Comparison of ENCODE assay signal across 21 mouse cellular contexts in the genomic region with DNA sequence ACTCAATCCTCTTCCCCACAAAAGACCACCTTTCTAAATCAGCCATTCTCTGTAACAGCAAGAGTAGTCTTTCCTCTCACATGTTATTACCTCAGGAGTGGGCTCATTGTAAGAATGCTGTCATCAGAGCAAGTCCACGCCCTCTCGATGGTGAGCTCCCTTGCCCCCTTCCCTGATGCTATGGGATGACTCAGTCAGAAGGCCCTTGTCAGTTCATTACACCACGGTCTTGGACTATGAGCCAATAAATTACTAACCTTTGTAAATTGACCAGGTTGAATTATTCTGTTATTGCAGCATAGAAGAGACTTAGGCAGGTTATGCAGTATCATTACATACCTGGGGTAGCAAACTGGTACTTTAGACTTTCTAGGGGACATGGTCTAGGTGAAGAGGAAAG.
DNase-seq lines count a peak whose midpoint lies in the region; ATAC-seq and TF ChIP-seq lines count a peak whose summit lies in the region.
"Had no signal": no experiment of that assay in that cellular context is flagged by ENCODE, and none has a peak within 500 bp of the region (broad histone marks: within the 10 kb centered on the region; RNA-seq: fewer than 3 reads in every experiment).

No protein-coding gene starts in this region.

- H3K27ac ChIP-seq in liver, adult 2 months (replicated peaks; ENCODE audit: insufficient read depth, low read depth, low read length) = no peak overlapping the region
- H3K27ac ChIP-seq in liver, embryonic 11.5 days (ENCODE audit: low read depth, low read length) = no peak overlapping the region
- no peak overlapping the region for H3K27ac ChIP-seq in intestine, embryonic 15.5 days
- peak overlapping the region; percentile 64; the same call in 1 of the 2 replicates for H3K27ac ChIP-seq in intestine, postnatal 0 days (ENCODE audit: low read depth, low read length)
- H3K27ac ChIP-seq: embryonic facial prominence, embryonic 10.5 days; embryonic facial prominence, embryonic 12.5 days; forebrain, embryonic 13.5 days; forebrain, embryonic 15.5 days had no signal

- WGBS in liver, adult 2 months = 91% methylated on average over 3 of the region's 3 CpGs
- WGBS in liver, embryonic 11.5 days = 92% methylated on average over 3 of the region's 3 CpGs
- 74% methylated on average over 3 of the region's 3 CpGs for WGBS in intestine, embryonic 15.5 days
- WGBS in intestine, postnatal 0 days = 54% methylated on average over 3 of the region's 3 CpGs

- no peak overlapping the region for H3K9ac ChIP-seq in liver, adult 2 months (ENCODE audit: low read depth, low read length)
- H3K9ac ChIP-seq in liver, embryonic 11.5 days (ENCODE audit: low read depth, low read length) = no peak overlapping the region
- H3K9ac ChIP-seq in intestine, embryonic 15.5 days = no peak overlapping the region
- H3K9ac ChIP-seq in intestine, postnatal 0 days (ENCODE audit: low read depth, low read length) = no peak overlapping the region
- H3K9ac ChIP-seq: embryonic facial prominence, embryonic 12.5 days; forebrain, embryonic 13.5 days; forebrain, embryonic 15.5 days; forebrain, postnatal 0 days had no signal

- H3K4me3 ChIP-seq in liver, adult 2 months (ENCODE audit: insufficient read depth, low read depth, low read length) = no peak overlapping the region
- no peak overlapping the region for H3K4me3 ChIP-seq in liver, embryonic 11.5 days (ENCODE audit: low read depth, low read length)
- H3K4me3 ChIP-seq in intestine, embryonic 15.5 days (replicated peaks) = no peak overlapping the region
- H3K4me3 ChIP-seq in intestine, postnatal 0 days (ENCODE audit: low read depth, low read length) = no peak overlapping the region
- H3K4me3 ChIP-seq: embryonic facial prominence, embryonic 10.5 days; embryonic facial prominence, embryonic 12.5 days; forebrain, embryonic 13.5 days; forebrain, embryonic 15.5 days had no signal

- H3K4me1 ChIP-seq in liver, adult 2 months (ENCODE audit: control insufficient read depth, insufficient read depth, low read length) = peaks cover 8% of the 10 kb centered on the region; the same call in 1 of the 2 replicates
- no peaks in the 10 kb centered on the region for H3K4me1 ChIP-seq in liver, embryonic 11.5 days (replicated peaks; ENCODE audit: control insufficient read depth, insufficient read depth, low read length)
- H3K4me1 ChIP-seq in intestine, embryonic 15.5 days (replicated peaks) = no peaks in the 10 kb centered on the region
- H3K4me1 ChIP-seq in intestine, postnatal 0 days (replicated peaks; ENCODE audit: control insufficient read depth, insufficient read depth, low read length) = no peaks in the 10 kb centered on the region
- H3K4me1 ChIP-seq: embryonic facial prominence, embryonic 10.5 days; embryonic facial prominence, embryonic 12.5 days; forebrain, embryonic 13.5 days; forebrain, embryonic 15.5 days had no signal

- DNase-seq in liver, adult 2 months (ENCODE audit: extremely low read depth, low read depth, low spot score) = peak; percentile 20
- no peak for DNase-seq in liver, embryonic 11.5 days (ENCODE audit: low spot score)
- no peak for DNase-seq in right cerebral cortex, postnatal 10 days (ENCODE audit: low spot score in 2 of 2)
- no peak for DNase-seq in cerebellum, adult 9-11 months
- DNase-seq in heart, postnatal 14 days = no peak
- DNase-seq: adrenal gland, adult 8-10 months; adrenal gland, postnatal 14 days; adrenal gland, postnatal 36 days; cerebellum, adult 11-12 months; cerebellum, adult 2 months; cerebellum, adult 9-10 months; cerebellum, postnatal 14 days; forebrain, postnatal 0 days had no signal

- no peaks in the 10 kb centered on the region for H3K36me3 ChIP-seq in liver, adult 2 months (ENCODE audit: control insufficient read depth, insufficient read depth, low read length)
- no peaks in the 10 kb centered on the region for H3K36me3 ChIP-seq in liver, embryonic 11.5 days (ENCODE audit: control insufficient read depth, insufficient read depth, low read length)
- H3K36me3 ChIP-seq in intestine, embryonic 15.5 days = no peaks in the 10 kb centered on the region
- no peaks in the 10 kb centered on the region for H3K36me3 ChIP-seq in intestine, postnatal 0 days (ENCODE audit: control insufficient read depth, insufficient read depth)
- H3K36me3 ChIP-seq: embryonic facial prominence, embryonic 10.5 days; embryonic facial prominence, embryonic 12.5 days; forebrain, embryonic 15.5 days had no signal

- no peak overlapping the region for H3K4me2 ChIP-seq in liver, embryonic 11.5 days
- H3K4me2 ChIP-seq in intestine, embryonic 15.5 days (replicated peaks) = no peak overlapping the region
- H3K4me2 ChIP-seq in intestine, postnatal 0 days (replicated peaks; ENCODE audit: low read depth) = no peak overlapping the region
- H3K4me2 ChIP-seq: embryonic facial prominence, embryonic 12.5 days; forebrain, embryonic 13.5 days; forebrain, embryonic 15.5 days had no signal

- no peak for TF ChIP-seq POLR2A in liver, adult 2 months (IDR thresholded peaks at IDR 0.05; ENCODE audit: extremely low read depth, insufficient read depth, low read length)

- H3K9me3 ChIP-seq in liver, embryonic 11.5 days (ENCODE audit: control insufficient read depth, low read length) = no peaks in the 10 kb centered on the region
- H3K9me3 ChIP-seq in intestine, embryonic 15.5 days = no peaks in the 10 kb centered on the region
- H3K9me3 ChIP-seq in intestine, postnatal 0 days (ENCODE audit: control insufficient read depth) = no peaks in the 10 kb centered on the region
- H3K9me3 ChIP-seq: embryonic facial prominence, embryonic 10.5 days; embryonic facial prominence, embryonic 12.5 days; forebrain, embryonic 13.5 days; forebrain, embryonic 15.5 days had no signal

- intact Hi-C loops in heart, postnatal 14 days (cut with DNase I) = no loop called here

- TF ChIP-seq CTCF in liver, adult 2 months (IDR thresholded peaks at IDR 0.05; ENCODE audit: low read depth, low read length) = no peak
- TF ChIP-seq CTCF in intestine, postnatal 0 days (IDR thresholded peaks at IDR 0.05; ENCODE audit: low read depth) = no peak

- no peak for ATAC-seq in liver, embryonic 11.5 days (replicated peaks; ENCODE audit: low FRiP score)
- peak; percentile 68 for ATAC-seq in intestine, embryonic 15.5 days
- peak; percentile 84 for ATAC-seq in intestine, postnatal 0 days
- ATAC-seq: activated CD4-positive, CD25-positive, alpha-beta regulatory T cell, adult 4 months; forebrain, embryonic 13.5 days; forebrain, embryonic 15.5 days; forebrain, postnatal 0 days; Patski had no signal

- H3K79me2 ChIP-seq in liver, adult 2 months (ENCODE audit: control insufficient read depth, insufficient read depth, low read length) = no peaks in the 10 kb centered on the region

- no peaks in the 10 kb centered on the region for H3K27me3 ChIP-seq in liver, adult 2 months (ENCODE audit: control insufficient read depth, insufficient read depth, low read length)
- no peaks in the 10 kb centered on the region for H3K27me3 ChIP-seq in liver, embryonic 11.5 days (replicated peaks; ENCODE audit: control insufficient read depth, insufficient read depth, low read length)
- H3K27me3 ChIP-seq in intestine, embryonic 15.5 days (replicated peaks) = no peaks in the 10 kb centered on the region
- H3K27me3 ChIP-seq in intestine, postnatal 0 days (replicated peaks; ENCODE audit: control insufficient read depth, insufficient read depth, low read length) = no peaks in the 10 kb centered on the region
- H3K27me3 ChIP-seq: embryonic facial prominence, embryonic 12.5 days; forebrain, embryonic 13.5 days; forebrain, embryonic 15.5 days; Patski had no signal
